Mouse (Mus musculus) liver, embryonic 12.5 days (tissue): ENCODE results near the gene Zfyve1. TPM values are rescaled to one million over a fixed set of nuclear protein-coding genes. Genes with fewer than 3 reads are reported as not detected.
A peak's percentile ranks its signal among the peaks of the same experiment; 100 is the strongest.

Experiments
- ATAC-seq: fragments of 200-750 bp; cut with Nextera tagmentation; 2 replicates; pipeline ENCODE4 v1.8.0; 2017; ENCODE audit warnings: moderate number of reproducible peaks, mild to moderate bottlenecking, moderate library complexity
- H3K27ac ChIP-seq: fragments of 300-500 bp; sonication (generic); 2 replicates; pipeline ENCODE4 v1.5.1; 2016; ENCODE audit warnings: mild to moderate bottlenecking
- H3K27me3 ChIP-seq: fragments of 300-500 bp; sonication (generic); replicated peaks from 2 replicates; pipeline ENCODE4 v1.6.1; 2016; ENCODE audit warnings: mild to moderate bottlenecking, moderate library complexity
- H3K36me3 ChIP-seq: fragments of 300-500 bp; sonication (generic); 2 replicates; pipeline ENCODE4 v1.6.1; 2016; ENCODE audit warnings: mild to moderate bottlenecking, moderate library complexity
- H3K4me1 ChIP-seq: fragments of 300-500 bp; sonication (generic); 2 replicates; pipeline ENCODE4 v1.6.1; 2016
- H3K4me2 ChIP-seq: fragments of 300-500 bp; sonication (generic); 2 replicates; pipeline ENCODE4 v1.6.1; 2016; ENCODE audit warnings: mild to moderate bottlenecking, moderate library complexity
- H3K4me3 ChIP-seq: fragments of 300-500 bp; sonication (generic); 2 replicates; pipeline ENCODE4 v1.5.1; 2016; ENCODE audit warnings: mild to moderate bottlenecking, moderate library complexity
- H3K9ac ChIP-seq: fragments of 300-500 bp; sonication (generic); 2 replicates; pipeline ENCODE4 v1.6.1; 2016; ENCODE audit warnings: mild to moderate bottlenecking, moderate library complexity
- H3K9me3 ChIP-seq: fragments of 300-500 bp; sonication (generic); replicated peaks from 2 replicates; pipeline ENCODE4 v1.6.1; 2016; ENCODE audit warnings: mild to moderate bottlenecking, moderate library complexity
- WGBS: fragments of 180-500 bp; shearing (Covaris S2); methylation state at CpG from one replicate; pipeline ENCODE4 v1.1.7; 2016; ENCODE audit not compliant: insufficient replicate concordance; 5-methylcytosine and 5-hydroxymethylcytosine counted together
- polyA plus RNA-seq: library from polyadenylated mRNA; unstranded; fragments of >200 nt; fragmentation: Nextera tagmentation; extraction: Ambion mirVana; gene quantifications from 2 replicates; pipeline ENCODE4 v1.2.1, GENCODE M21; 2016

The Zfyve1 gene
- polyA plus RNA-seq, 1 experiment from 2014 or later, result 8.2 TPM

DNA sequence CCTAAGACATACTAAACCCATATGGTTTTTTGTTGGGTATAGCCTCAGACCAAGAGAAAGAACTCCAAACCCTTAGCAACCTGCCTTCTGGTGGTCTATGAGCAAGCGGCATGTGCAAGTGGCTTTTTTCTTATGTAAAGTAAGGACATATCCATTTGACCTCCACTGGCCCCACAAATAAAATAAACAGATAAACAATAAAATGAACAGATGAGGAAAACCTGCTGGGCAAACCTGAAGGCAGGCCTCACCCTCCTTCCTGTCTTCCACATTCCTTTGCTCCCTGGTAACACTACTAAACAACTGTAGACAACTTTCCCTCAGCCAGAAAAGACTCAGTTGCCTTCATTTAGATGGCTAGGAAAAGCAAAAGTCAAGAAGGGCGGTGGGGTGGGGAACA is 18.7 kb downstream of the Zfyve1 start:
- ATAC-seq, result no peak
- 76% methylated on average over 2 of the region's 2 CpGs for WGBS
- Histone ChIP-seq H3K4me3 (no peak overlapping the region), H3K4me2 (peak overlapping the region; percentile 65), H3K4me1 (peaks cover 56% of the 10 kb centered on the region), H3K27me3 (no peaks in the 10 kb centered on the region), H3K36me3 (peaks cover 43% of the 10 kb centered on the region), H3K27ac (peak overlapping the region; percentile 96), H3K9me3 (no peaks in the 10 kb centered on the region), H3K9ac (peak overlapping the region; percentile 68; the same call in 1 of the 2 replicates)

- no peak overlapping the region for H3K4me3 ChIP-seq
- no peak for ATAC-seq
- H3K9ac ChIP-seq, result no peak overlapping the region
- no peaks in the 10 kb centered on the region for H3K27me3 ChIP-seq
- H3K36me3 ChIP-seq, result peaks cover 45% of the 10 kb centered on the region
- peaks cover 56% of the 10 kb centered on the region for H3K4me1 ChIP-seq
- peak overlapping the region; percentile 96 for H3K27ac ChIP-seq
- H3K9me3 ChIP-seq, result no peaks in the 10 kb centered on the region
- H3K4me2 ChIP-seq, result peak overlapping the region; percentile 65; the same call in 1 of the 2 replicates
- WGBS, result 93% methylated on average over 5 of the region's 5 CpGs
Observed at GRCm38 (mm10) chr12:83577445-83577844, 19.6 kb downstream of the Zfyve1 start.

GRCm38 (mm10) chr12:83572717-83573116 is 24.3 kb downstream of the Zfyve1 start:
- Histone ChIP-seq H3K4me1 (peaks cover 20% of the 10 kb centered on the region), H3K4me2 (no peak overlapping the region), H3K27me3 (no peaks in the 10 kb centered on the region), H3K9ac (no peak overlapping the region), H3K4me3 (no peak overlapping the region), H3K9me3 (no peaks in the 10 kb centered on the region), H3K27ac (no peak overlapping the region), H3K36me3 (peaks cover 78% of the 10 kb centered on the region)
- WGBS, result 78% methylated on average over 5 of the region's 5 CpGs
- no peak for ATAC-seq

- no peak overlapping the region for H3K4me3 ChIP-seq
- H3K4me1 ChIP-seq, result peaks cover 11% of the 10 kb centered on the region
- H3K4me2 ChIP-seq, result no peak overlapping the region
- H3K36me3 ChIP-seq, result peaks cover 85% of the 10 kb centered on the region
- no peak overlapping the region for H3K9ac ChIP-seq
- WGBS, result 78% methylated on average over 3 of the region's 3 CpGs
- no peaks in the 10 kb centered on the region for H3K9me3 ChIP-seq
- no peak overlapping the region for H3K27ac ChIP-seq
- ATAC-seq, result no peak
- no peaks in the 10 kb centered on the region for H3K27me3 ChIP-seq
Observed at GRCm38 (mm10) chr12:83569866-83570265, 27.2 kb downstream of the Zfyve1 start.

DNA sequence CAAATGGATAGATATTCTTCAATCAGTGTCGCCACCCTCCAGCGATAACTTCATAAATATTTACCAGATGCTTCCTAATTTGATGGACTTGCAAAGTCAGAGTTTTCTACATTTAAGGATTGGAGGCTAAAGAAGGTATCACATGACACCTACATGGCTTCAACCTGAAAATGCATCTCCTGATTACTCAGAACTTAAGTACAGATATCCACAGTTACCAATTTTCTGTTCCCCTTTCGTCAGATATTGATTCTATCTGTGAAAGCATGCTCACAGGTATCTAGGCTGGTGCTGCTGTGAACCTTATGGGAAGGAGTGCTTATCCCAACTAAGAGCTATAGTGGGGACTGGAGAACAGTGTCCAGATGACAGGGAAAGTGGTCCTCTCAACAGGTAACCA is 34.4 kb downstream of the Zfyve1 start:
- Histone ChIP-seq H3K4me1 (peaks cover 26% of the 10 kb centered on the region), H3K36me3 (peaks cover 76% of the 10 kb centered on the region), H3K9ac (no peak overlapping the region), H3K4me3 (no peak overlapping the region), H3K27ac (no peak overlapping the region), H3K4me2 (no peak overlapping the region), H3K27me3 (no peaks in the 10 kb centered on the region), H3K9me3 (no peaks in the 10 kb centered on the region)
- ATAC-seq, result no peak
- 81% methylated on average over 3 of the region's 3 CpGs for WGBS

DNA sequence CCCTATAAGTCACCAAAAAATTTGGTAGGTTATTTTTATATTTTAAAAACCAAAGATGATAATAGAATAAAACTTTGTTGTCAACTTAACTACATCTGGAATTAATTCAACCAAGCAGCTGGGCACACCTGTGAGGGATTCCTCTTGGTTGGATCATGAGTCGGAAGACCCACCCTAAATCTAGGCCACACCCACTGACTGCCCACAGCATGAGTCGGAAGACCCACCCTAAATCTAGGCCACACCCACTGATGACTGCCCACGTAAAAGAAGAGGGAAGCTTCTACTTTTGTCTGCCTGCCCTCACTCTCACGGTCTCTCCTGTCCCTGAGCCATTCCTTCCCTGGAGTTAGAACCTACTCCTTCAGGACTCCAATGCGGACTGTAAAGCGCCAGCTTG is 36.8 kb downstream of the Zfyve1 start:
- Histone ChIP-seq H3K4me1 (peaks cover 38% of the 10 kb centered on the region), H3K27me3 (no peaks in the 10 kb centered on the region), H3K4me3 (no peak overlapping the region), H3K9ac (no peak overlapping the region), H3K27ac (no peak overlapping the region), H3K9me3 (no peaks in the 10 kb centered on the region), H3K4me2 (no peak overlapping the region), H3K36me3 (peaks cover 76% of the 10 kb centered on the region)
- WGBS, result 47% methylated on average over 6 of the region's 6 CpGs
- peak; percentile 66 for ATAC-seq

DNA sequence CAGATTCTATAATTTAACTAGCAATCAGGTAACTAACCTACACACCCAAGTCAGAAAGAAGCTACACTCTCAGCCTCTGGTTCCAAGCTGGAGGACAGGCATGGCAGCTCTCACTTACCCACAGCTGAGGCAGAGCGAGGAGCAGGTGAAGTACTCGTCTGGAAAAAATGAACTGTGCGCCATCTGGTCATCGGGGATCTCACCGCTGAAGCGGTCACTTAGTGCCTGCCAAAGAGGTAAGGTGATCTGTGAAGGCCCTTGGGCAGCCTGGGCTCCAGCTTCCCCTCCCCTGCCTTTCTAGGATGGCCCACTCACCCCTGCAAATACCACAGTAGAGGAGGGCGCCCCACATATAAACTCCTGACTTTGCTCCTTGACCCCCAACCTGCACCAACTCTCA is 38.5 kb downstream of the Zfyve1 start:
- Histone ChIP-seq H3K4me3 (no peak overlapping the region), H3K4me2 (no peak overlapping the region), H3K9ac (no peak overlapping the region), H3K27me3 (no peaks in the 10 kb centered on the region), H3K4me1 (peaks cover 42% of the 10 kb centered on the region), H3K9me3 (no peaks in the 10 kb centered on the region), H3K36me3 (peaks cover 80% of the 10 kb centered on the region), H3K27ac (no peak overlapping the region)
- 87% methylated on average over 7 of the region's 7 CpGs for WGBS
- no peak for ATAC-seq

- peaks cover 23% of the 10 kb centered on the region for H3K4me1 ChIP-seq
- H3K4me2 ChIP-seq, result no peak overlapping the region
- no peaks in the 10 kb centered on the region for H3K27me3 ChIP-seq
- peak; percentile 53 for ATAC-seq
- H3K27ac ChIP-seq, result peak overlapping the region; percentile 33
- H3K4me3 ChIP-seq, result no peak overlapping the region
- WGBS, result 43% methylated on average over 9 of the region's 9 CpGs
- H3K36me3 ChIP-seq, result peaks cover 82% of the 10 kb centered on the region
- no peak overlapping the region for H3K9ac ChIP-seq
- no peaks in the 10 kb centered on the region for H3K9me3 ChIP-seq
Observed at GRCm38 (mm10) chr12:83555605-83556004, 41.4 kb downstream of the Zfyve1 start.

DNA sequence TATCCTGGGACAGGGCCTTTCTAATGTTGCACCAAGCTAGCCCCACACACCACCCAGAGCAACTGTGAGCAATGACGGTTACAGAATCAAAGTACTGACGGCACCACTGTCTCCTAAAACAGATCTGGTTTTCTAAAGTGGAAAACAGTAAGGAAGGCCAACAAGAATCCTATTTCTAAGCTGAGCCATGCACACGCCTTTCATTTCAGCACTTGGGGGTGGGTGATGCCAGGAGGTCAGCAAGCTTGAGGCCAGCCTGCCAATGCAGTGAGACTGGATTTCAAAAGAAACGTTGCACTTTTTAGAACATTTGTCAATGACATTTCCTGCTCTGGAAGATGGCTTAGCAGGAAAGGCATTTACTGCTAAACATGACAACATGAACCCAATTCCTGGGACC is 43.2 kb downstream of the Zfyve1 start:
- 67% methylated on average over 4 of the region's 4 CpGs for WGBS
- peaks cover 16% of the 10 kb centered on the region for H3K4me1 ChIP-seq
- H3K4me3 ChIP-seq, result no peak overlapping the region
- H3K4me2 ChIP-seq, result no peak overlapping the region
- peaks cover 98% of the 10 kb centered on the region for H3K36me3 ChIP-seq
- no peak overlapping the region for H3K27ac ChIP-seq
- no peak overlapping the region for H3K9ac ChIP-seq
- no peak for ATAC-seq
- H3K27me3 ChIP-seq, result no peaks in the 10 kb centered on the region
- H3K9me3 ChIP-seq, result no peaks in the 10 kb centered on the region

- ATAC-seq, result no peak
- H3K36me3 ChIP-seq, result peaks cover 92% of the 10 kb centered on the region
Observed at GRCm38 (mm10) chr12:83551305-83551704, 45.7 kb downstream of the Zfyve1 start.

DNA sequence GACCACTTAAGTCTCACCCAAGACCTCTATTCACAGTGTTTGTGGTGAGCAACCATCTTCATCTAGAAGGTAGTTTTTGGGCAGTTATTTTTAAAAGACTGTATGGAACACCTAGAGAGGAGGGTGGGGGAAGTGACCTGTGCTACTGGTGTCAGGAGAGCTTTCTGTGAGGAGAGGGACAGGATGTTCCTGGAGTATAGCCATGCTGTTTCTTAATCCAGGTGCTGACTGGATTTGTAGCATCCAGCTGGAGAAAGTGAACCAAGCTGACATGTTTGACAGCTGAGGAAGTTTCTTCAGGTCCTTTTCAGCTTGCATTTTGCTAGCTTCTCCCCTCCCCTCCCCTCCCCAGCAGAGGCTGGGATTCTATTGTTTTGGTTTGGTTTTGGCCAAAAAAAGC is 52.2 kb downstream of the Zfyve1 start:
- Histone ChIP-seq H3K4me1 (no peaks in the 10 kb centered on the region), H3K4me3 (no peak overlapping the region), H3K27ac (no peak overlapping the region), H3K9me3 (no peaks in the 10 kb centered on the region), H3K4me2 (no peak overlapping the region), H3K36me3 (peaks cover 60% of the 10 kb centered on the region), H3K9ac (no peak overlapping the region), H3K27me3 (no peaks in the 10 kb centered on the region)
- ATAC-seq, result no peak

More at GRCm38 (mm10) chr12:83551305-83551704, 45.7 kb downstream of the Zfyve1 start:
- Histone ChIP-seq H3K4me3 (no peak overlapping the region), H3K27ac (no peak overlapping the region), H3K4me2 (no peak overlapping the region), H3K27me3 (no peaks in the 10 kb centered on the region), H3K4me1 (peaks cover 14% of the 10 kb centered on the region), H3K9me3 (no peaks in the 10 kb centered on the region), H3K9ac (no peak overlapping the region)
- 90% methylated on average over 16 of the region's 16 CpGs for WGBS

DNA sequence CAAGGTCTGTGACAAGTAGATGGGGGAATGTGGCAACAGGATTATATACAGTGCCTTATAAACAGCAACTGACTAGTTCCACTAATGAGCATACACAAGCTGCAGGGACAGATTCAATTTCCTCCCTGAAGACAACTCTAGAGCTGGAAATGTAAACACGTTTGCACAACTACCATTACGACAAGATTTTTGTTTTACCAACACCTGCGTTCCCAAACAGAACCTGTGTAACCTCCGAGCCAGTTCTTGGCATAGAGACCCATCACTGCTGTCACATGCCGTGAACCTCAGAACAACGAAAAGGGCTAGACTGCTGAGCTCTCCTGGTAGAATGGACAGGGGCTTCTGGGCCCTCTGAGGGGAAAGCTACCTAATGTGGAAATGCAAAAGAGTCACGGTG is 53.0 kb downstream of the Zfyve1 start:
- no peaks in the 10 kb centered on the region for H3K27me3 ChIP-seq
- no peak for ATAC-seq
- H3K36me3 ChIP-seq, result peaks cover 60% of the 10 kb centered on the region
- no peak overlapping the region for H3K4me3 ChIP-seq
- 73% methylated on average over 7 of the region's 7 CpGs for WGBS
- H3K4me2 ChIP-seq, result no peak overlapping the region
- no peak overlapping the region for H3K27ac ChIP-seq
- H3K9ac ChIP-seq, result no peak overlapping the region
- no peaks in the 10 kb centered on the region for H3K9me3 ChIP-seq
- H3K4me1 ChIP-seq, result no peaks in the 10 kb centered on the region

DNA sequence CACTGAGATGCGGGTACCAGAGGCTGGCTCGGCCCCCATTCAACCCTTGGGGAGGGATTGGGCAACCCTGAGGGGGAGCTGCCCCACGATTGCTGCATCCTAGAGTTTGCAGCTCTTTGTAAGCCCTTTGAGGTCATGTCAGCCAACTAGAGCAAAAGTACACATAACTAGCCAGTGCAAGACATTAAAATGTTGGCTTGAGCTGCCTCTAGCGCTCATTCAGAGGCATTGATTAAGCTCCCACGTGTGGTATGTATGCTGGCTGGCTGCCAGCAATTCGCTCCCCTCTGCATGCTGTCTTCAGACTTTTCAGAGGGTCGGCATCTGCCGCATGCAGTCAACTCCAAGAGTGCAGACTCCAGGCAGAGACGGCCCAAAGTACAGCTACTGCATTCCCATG is 61.0 kb downstream of the Zfyve1 start:
- H3K9me3 ChIP-seq, result no peaks in the 10 kb centered on the region
- no peak overlapping the region for H3K27ac ChIP-seq
- WGBS, result 75% methylated on average over 9 of the region's 9 CpGs
- peaks cover 76% of the 10 kb centered on the region for H3K36me3 ChIP-seq
- H3K4me1 ChIP-seq, result peaks cover 4% of the 10 kb centered on the region; the same call in 1 of the 2 replicates
- H3K4me2 ChIP-seq, result no peak overlapping the region
- H3K9ac ChIP-seq, result no peak overlapping the region
- ATAC-seq, result no peak
- H3K27me3 ChIP-seq, result no peaks in the 10 kb centered on the region
- H3K4me3 ChIP-seq, result no peak overlapping the region
